Mouse (Mus musculus) adipocyte (in vitro differentiated cells): ENCODE measurements around the gene Selenow.
A peak's percentile ranks its signal among the peaks of the same experiment; 100 is the strongest.

ENCODE experiments used
- DNase-seq: peaks from one replicate; pipeline ENCODE4 v3.0.0-alpha.2; 2016; ENCODE audit warnings: low spot score

The Selenow gene

GRCm38 (mm10) chr7:15922220-15922773, at the start of gene Selenow:
Gene Selenow, minus strand, starts transcription at chr7:15922402.
- peak; percentile 86 for DNase-seq

GRCm38 (mm10) chr7:15969674-15970073, 47.5 kb upstream of the Selenow start:
- no peak for DNase-seq

GRCm38 (mm10) chr7:15968322-15968721, 46.1 kb upstream of the Selenow start:
- DNase-seq, result no peak

- DNase-seq, result peak; percentile 78
Measured at GRCm38 (mm10) chr7:15967312-15967711, 45.1 kb upstream of the Selenow start, which contains the start of gene Ehd2. Gene Ehd2, minus strand, starts transcription at chr7:15967567.

GRCm38 (mm10) chr7:15966489-15966888, 44.3 kb upstream of the Selenow start:
- DNase-seq, result peak; percentile 34

- DNase-seq, result no peak
Measured at GRCm38 (mm10) chr7:15963798-15964652, 41.8 kb upstream of the Selenow start.

- peak; percentile 95 for DNase-seq
Measured at GRCm38 (mm10) chr7:15962311-15963288, 40.4 kb upstream of the Selenow start.

GRCm38 (mm10) chr7:15961798-15962197, 39.6 kb upstream of the Selenow start:
- DNase-seq, result no peak

- DNase-seq, result peak; percentile 71
Measured at GRCm38 (mm10) chr7:15961239-15961638, 39.0 kb upstream of the Selenow start.

- peak; percentile 64 for DNase-seq
Measured at GRCm38 (mm10) chr7:15960691-15961090, 38.5 kb upstream of the Selenow start.

- DNase-seq, result no peak
Measured at GRCm38 (mm10) chr7:15956143-15956542, 33.9 kb upstream of the Selenow start.

GRCm38 (mm10) chr7:15955509-15955908, 33.3 kb upstream of the Selenow start:
- no peak for DNase-seq

GRCm38 (mm10) chr7:15954978-15955443, 32.8 kb upstream of the Selenow start:
- DNase-seq, result no peak

- no peak for DNase-seq
Measured at GRCm38 (mm10) chr7:15954436-15954835, 32.2 kb upstream of the Selenow start.

GRCm38 (mm10) chr7:15953307-15954074, 31.3 kb upstream of the Selenow start:
- no peak for DNase-seq

- no peak for DNase-seq
Measured at GRCm38 (mm10) chr7:15952416-15952815, 30.2 kb upstream of the Selenow start.

GRCm38 (mm10) chr7:15950008-15950407, 27.8 kb upstream of the Selenow start:
- no peak for DNase-seq

GRCm38 (mm10) chr7:15949216-15949790, 27.1 kb upstream of the Selenow start:
- DNase-seq, result no peak

- DNase-seq, result peak; percentile 95
Measured at GRCm38 (mm10) chr7:15948381-15948941, 26.3 kb upstream of the Selenow start.

GRCm38 (mm10) chr7:15947653-15948260, 25.6 kb upstream of the Selenow start:
- no peak for DNase-seq
